ENCODE assay signal across 10 mouse cellular contexts in genomic region chr8:11913129-11913900, GRCm38 (mm10).
DNase-seq lines count a peak whose midpoint lies in the region; ATAC-seq and TF ChIP-seq lines count a peak whose summit lies in the region.
"Had no signal": no experiment of that assay in that cellular context is flagged by ENCODE, and none has a peak within 500 bp of the region (broad histone marks: within the 10 kb centered on the region; RNA-seq: fewer than 3 reads in every experiment).

No protein-coding gene starts in this region.

- 67% methylated on average over 12 of the region's 12 CpGs for WGBS in lung, postnatal 0 days
- 37% methylated on average over 12 of the region's 12 CpGs for WGBS in forebrain, embryonic 15.5 days
- 66% methylated on average over 12 of the region's 12 CpGs for WGBS in intestine, embryonic 14.5 days
- 36% methylated on average over 12 of the region's 12 CpGs for WGBS in neural tube, embryonic 14.5 days
- 67% methylated on average over 12 of the region's 12 CpGs for WGBS in kidney, embryonic 16.5 days

- no peaks in the 10 kb centered on the region for H3K36me3 ChIP-seq in lung, postnatal 0 days (ENCODE audit: insufficient read depth, low read length)
- no peaks in the 10 kb centered on the region for H3K36me3 ChIP-seq in forebrain, embryonic 15.5 days
- no peaks in the 10 kb centered on the region for H3K36me3 ChIP-seq in intestine, embryonic 14.5 days (ENCODE audit: control insufficient read depth, insufficient read depth, low read length)
- H3K36me3 ChIP-seq in neural tube, embryonic 14.5 days (ENCODE audit: control insufficient read depth, insufficient read depth, low read length), result no peaks in the 10 kb centered on the region
- no peaks in the 10 kb centered on the region for H3K36me3 ChIP-seq in kidney, embryonic 16.5 days (ENCODE audit: insufficient read depth, low read length)

- H3K4me1 ChIP-seq in lung, postnatal 0 days (ENCODE audit: insufficient read depth, low read depth, low read length), result peaks cover 6% of the 10 kb centered on the region; the same call in 1 of the 2 replicates
- peaks cover 36% of the 10 kb centered on the region for H3K4me1 ChIP-seq in forebrain, embryonic 15.5 days
- peaks cover 20% of the 10 kb centered on the region for H3K4me1 ChIP-seq in intestine, embryonic 14.5 days (replicated peaks; ENCODE audit: control insufficient read depth, insufficient read depth, low read length)
- H3K4me1 ChIP-seq in neural tube, embryonic 14.5 days (ENCODE audit: control insufficient read depth, insufficient read depth, low read length), result peaks cover 26% of the 10 kb centered on the region; the same call in 1 of the 2 replicates
- H3K4me1 ChIP-seq in kidney, embryonic 16.5 days (ENCODE audit: insufficient read depth, low read length), result peaks cover 16% of the 10 kb centered on the region

- TF ChIP-seq EP300 in lung, postnatal 0 days (IDR thresholded peaks at IDR 0.05), result no peak

- peak; percentile 27 for ATAC-seq in lung, postnatal 0 days
- ATAC-seq in forebrain, embryonic 15.5 days (replicated peaks), result peak; percentile 14; the same call in 1 of the 2 replicates
- ATAC-seq in intestine, embryonic 14.5 days (replicated peaks; ENCODE audit: low FRiP score, low TSS enrichment, low read depth), result peak; percentile 37
- peak; percentile 16; the same call in 1 of the 2 replicates for ATAC-seq in neural tube, embryonic 14.5 days (ENCODE audit: low read depth)
- ATAC-seq in granulocyte monocyte progenitor cell, adult 5-6 weeks (replicated peaks; ENCODE audit: poor library complexity, severe bottlenecking), result no peak
- no peak for ATAC-seq in kidney, embryonic 16.5 days (ENCODE audit: low FRiP score, low TSS enrichment)

- no peak overlapping the region for H3K4me3 ChIP-seq in lung, postnatal 0 days (ENCODE audit: low read depth, low read length)
- peak overlapping the region; percentile 32 for H3K4me3 ChIP-seq in forebrain, embryonic 15.5 days
- H3K4me3 ChIP-seq in intestine, embryonic 14.5 days (ENCODE audit: low read depth, low read length), result 0 out of 2 replicates have a peak overlapping the region, but pooled peaks have one; percentile 3
- H3K4me3 ChIP-seq in neural tube, embryonic 14.5 days (ENCODE audit: low read depth, low read length), result no peak overlapping the region
- no peak overlapping the region for H3K4me3 ChIP-seq in kidney, embryonic 16.5 days (ENCODE audit: low read length)

- H3K27me3 ChIP-seq in lung, postnatal 0 days (replicated peaks; ENCODE audit: insufficient read depth, low read length), result no peaks in the 10 kb centered on the region
- no peaks in the 10 kb centered on the region for H3K27me3 ChIP-seq in forebrain, embryonic 15.5 days
- no peaks in the 10 kb centered on the region for H3K27me3 ChIP-seq in intestine, embryonic 14.5 days (replicated peaks; ENCODE audit: control insufficient read depth, insufficient read depth, low read length)
- H3K27me3 ChIP-seq in neural tube, embryonic 14.5 days (ENCODE audit: control insufficient read depth, insufficient read depth, low read length), result no peaks in the 10 kb centered on the region; the same call in 1 of the 2 replicates
- peaks cover 10% of the 10 kb centered on the region; the same call in 1 of the 2 replicates for H3K27me3 ChIP-seq in kidney, embryonic 16.5 days (ENCODE audit: insufficient read depth, low read length)

- peak overlapping the region; percentile 38; the same call in 1 of the 2 replicates for H3K27ac ChIP-seq in lung, postnatal 0 days (ENCODE audit: low read length)
- H3K27ac ChIP-seq in forebrain, embryonic 15.5 days (replicated peaks), result peak overlapping the region; percentile 76
- H3K27ac ChIP-seq in intestine, embryonic 14.5 days (ENCODE audit: low read depth), result peak overlapping the region; percentile 39; the same call in 1 of the 2 replicates
- H3K27ac ChIP-seq in neural tube, embryonic 14.5 days (ENCODE audit: low read depth, low read length), result no peak overlapping the region
- no peak overlapping the region for H3K27ac ChIP-seq in kidney, embryonic 16.5 days (ENCODE audit: low read length)

- H3K4me2 ChIP-seq in lung, postnatal 0 days (replicated peaks; ENCODE audit: low read depth, low read length), result no peak overlapping the region
- H3K4me2 ChIP-seq in forebrain, embryonic 15.5 days (replicated peaks), result peak overlapping the region; percentile 43
- 0 out of 2 replicates have a peak overlapping the region, but pooled peaks have one; percentile 28 for H3K4me2 ChIP-seq in intestine, embryonic 14.5 days (ENCODE audit: low read length)
- H3K4me2 ChIP-seq in neural tube, embryonic 14.5 days (ENCODE audit: low read depth, low read length), result peak overlapping the region; percentile 18; the same call in 1 of the 2 replicates
- H3K4me2 ChIP-seq in kidney, embryonic 16.5 days (replicated peaks; ENCODE audit: low read depth, low read length), result no peak overlapping the region

- no peak for TF ChIP-seq CTCF in lung, postnatal 0 days (IDR thresholded peaks at IDR 0.05)

- DNase-seq in lung, postnatal 0 days (ENCODE audit: low spot score), result peak; percentile 18
- no peak for DNase-seq in lung, postnatal 25 days (ENCODE audit: low spot score)
- DNase-seq in intestine, embryonic 14.5 days (ENCODE audit: low spot score), result no peak
- DNase-seq in adrenal gland, adult 2 months, result no peak
- DNase-seq: left cerebral cortex, postnatal 4 days; lung, adult 2 months had no signal

- no peak overlapping the region for H3K9ac ChIP-seq in lung, postnatal 0 days (replicated peaks; ENCODE audit: low read depth)
- H3K9ac ChIP-seq in forebrain, embryonic 15.5 days (replicated peaks), result peak overlapping the region; percentile 25
- no peak overlapping the region for H3K9ac ChIP-seq in intestine, embryonic 14.5 days (ENCODE audit: low read length)
- H3K9ac ChIP-seq in neural tube, embryonic 14.5 days (replicated peaks; ENCODE audit: low read depth, low read length), result 0 out of 2 replicates have a peak overlapping the region, but pooled peaks have one; percentile 25
- H3K9ac ChIP-seq in kidney, embryonic 16.5 days (replicated peaks; ENCODE audit: low read length), result no peak overlapping the region

- no peaks in the 10 kb centered on the region for H3K9me3 ChIP-seq in lung, postnatal 0 days (ENCODE audit: low read length)
- H3K9me3 ChIP-seq in forebrain, embryonic 15.5 days, result no peaks in the 10 kb centered on the region
- no peaks in the 10 kb centered on the region for H3K9me3 ChIP-seq in intestine, embryonic 14.5 days (ENCODE audit: control insufficient read depth, low read length)
- no peaks in the 10 kb centered on the region for H3K9me3 ChIP-seq in neural tube, embryonic 14.5 days (ENCODE audit: control insufficient read depth, low read length)
- H3K9me3 ChIP-seq in kidney, embryonic 16.5 days (ENCODE audit: low read length), result no peaks in the 10 kb centered on the region

Comparison
In these comparisons a context has a peak if more than half of its experiments do, and no peak if none do; other contexts are left out.
1. ATAC-seq: peak in lung, postnatal 0 days (single experiment), forebrain, embryonic 15.5 days (single experiment), intestine, embryonic 14.5 days (single experiment) and neural tube, embryonic 14.5 days (single experiment); none in granulocyte monocyte progenitor cell, adult 5-6 weeks (single experiment) and kidney, embryonic 16.5 days (single experiment).
2. H3K27ac ChIP-seq: peak in lung, postnatal 0 days (single experiment), forebrain, embryonic 15.5 days (single experiment) and intestine, embryonic 14.5 days (single experiment); none in neural tube, embryonic 14.5 days (single experiment) and kidney, embryonic 16.5 days (single experiment).
3. H3K4me2 ChIP-seq: peak in forebrain, embryonic 15.5 days (single experiment), intestine, embryonic 14.5 days (single experiment) and neural tube, embryonic 14.5 days (single experiment); none in lung, postnatal 0 days (single experiment) and kidney, embryonic 16.5 days (single experiment).
4. H3K4me3 ChIP-seq: peak in forebrain, embryonic 15.5 days (single experiment) and intestine, embryonic 14.5 days (single experiment); none in lung, postnatal 0 days (single experiment), neural tube, embryonic 14.5 days (single experiment) and kidney, embryonic 16.5 days (single experiment).
5. H3K9ac ChIP-seq: peak in forebrain, embryonic 15.5 days (single experiment) and neural tube, embryonic 14.5 days (single experiment); none in lung, postnatal 0 days (single experiment), intestine, embryonic 14.5 days (single experiment) and kidney, embryonic 16.5 days (single experiment).